Mouse (Mus musculus) G1E (cell line): ENCODE results near the gene Cyp2j5. TPM values are rescaled to one million over a fixed set of nuclear protein-coding genes. Genes with fewer than 3 reads are reported as not detected.
"Not testable (repeated sequence)": the region's sequence is repeated elsewhere in the genome, so short reads cannot be mapped to it uniquely, and the experiment has no call there.

Experiments used
- ATAC-seq: 2 replicates; pipeline ENCODE4 v1.8.0; 2016; ENCODE audit warnings: mild to moderate bottlenecking; ENCODE audit not compliant: insufficient number of reproducible peaks, poor library complexity, low FRiP score, severe bottlenecking; ENCODE audit errors: extremely low read depth
- DNase-seq: peaks from one replicate; pipeline ENCODE4 v3.0.0; 2012; ENCODE audit warnings: low spot score
- H3K27me3 ChIP-seq: 2 replicates; pipeline ENCODE4 v1.6.1; 2012; ENCODE audit warnings: mild to moderate bottlenecking, low read length, inconsistent platforms; ENCODE audit not compliant: insufficient read depth
- H3K36me3 ChIP-seq: replicated peaks from 2 replicates; pipeline ENCODE3; 2012; ENCODE audit warnings: mild to moderate bottlenecking, inconsistent platforms
- H3K4me1 ChIP-seq: 2 replicates; pipeline ENCODE4 v1.6.1; 2012; ENCODE audit warnings: low read depth, low read length, inconsistent platforms, mixed read lengths; ENCODE audit not compliant: insufficient read depth
- H3K4me3 ChIP-seq: 2 replicates; pipeline ENCODE4 v1.5.1; 2012; ENCODE audit warnings: low read depth, mild to moderate bottlenecking, inconsistent platforms, low read length, moderate library complexity, mixed read lengths
- H3K9me3 ChIP-seq: replicated peaks from 2 replicates; pipeline ENCODE4 v1.6.1; 2012; ENCODE audit warnings: inconsistent platforms
- CTCF ChIP-seq: IDR thresholded peaks from 2 replicates; pipeline ENCODE4 v1.5.1; 2012; ENCODE audit warnings: low read depth, low read length, inconsistent platforms, mixed read lengths
- GATA1 ChIP-seq: IDR thresholded peaks from 2 replicates; pipeline ENCODE4 v1.6.1; 2012; ENCODE audit warnings: borderline replicate concordance, low read length, inconsistent platforms, mixed read lengths
- GATA2 ChIP-seq: IDR thresholded peaks from 2 replicates; pipeline ENCODE4 v1.6.1; 2012; ENCODE audit warnings: low read depth, low read length, inconsistent platforms, borderline replicate concordance
- POLR2AphosphoS5 ChIP-seq: IDR thresholded peaks from 2 replicates; pipeline ENCODE4 v1.6.1; 2012; ENCODE audit warnings: low read depth, low read length, inconsistent platforms; ENCODE audit not compliant: insufficient replicate concordance
- TAL1 ChIP-seq: conservative IDR thresholded peaks from 2 replicates; pipeline ENCODE4 v1.6.1; 2012; ENCODE audit warnings: low read depth, low read length, inconsistent platforms, mixed read lengths
- polyA plus RNA-seq: library from polyadenylated mRNA; stranded (reverse); fragments of >175 nt; gene quantifications from 2 replicates; pipeline ENCODE4 v1.2.3, GENCODE M21; 2012
- total RNA-seq, 2 experiments: library from RNA; stranded (forward) in 1 of 2; stranded (reverse) in 1 of 2; fragments of 200-1000 nt in 1 of 2; fragments of >200 nt in 1 of 2; fragmentation: Nextera tagmentation in 1 of 2; gene quantifications; 2 replicates each; pipeline ENCODE4 v1.2.3; 2014 to 2017

Cyp2j5 gene
- total and polyA plus RNA-seq, 3 experiments, result not detected

DNA sequence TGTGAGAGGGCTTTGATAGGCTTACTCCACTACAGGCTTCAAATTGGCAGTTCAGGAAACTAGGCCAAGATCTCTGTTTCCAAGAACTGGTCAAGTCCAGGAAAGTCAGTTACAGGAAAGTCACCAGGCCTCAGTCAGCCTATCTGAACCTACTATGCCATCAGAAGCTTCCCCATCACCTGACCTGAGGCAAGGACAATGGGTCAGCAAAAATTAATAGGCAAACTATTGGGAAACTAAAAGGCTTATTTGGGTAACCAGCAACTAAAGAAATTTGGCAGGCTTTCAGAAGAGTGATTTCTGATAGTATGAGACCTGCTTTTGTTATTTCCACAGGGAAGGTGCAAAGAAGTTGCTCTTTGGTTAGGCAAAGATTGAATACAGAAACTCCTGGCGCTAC, 41.5 kb downstream of the Cyp2j5 start:
- TF ChIP-seq POLR2AphosphoS5 (no peak), TAL1 (no peak), CTCF (no peak), GATA2 (no peak), GATA1 (no peak)
- no peak for ATAC-seq
- H3K4me1 ChIP-seq, result no peaks in the 10 kb centered on the region
- no peak overlapping the region for H3K4me3 ChIP-seq
- no peak for DNase-seq
- no peaks in the 10 kb centered on the region for H3K36me3 ChIP-seq
- no peaks in the 10 kb centered on the region for H3K27me3 ChIP-seq
- H3K9me3 ChIP-seq, result peaks cover 4% of the 10 kb centered on the region; the same call in 1 of the 2 replicates

DNA sequence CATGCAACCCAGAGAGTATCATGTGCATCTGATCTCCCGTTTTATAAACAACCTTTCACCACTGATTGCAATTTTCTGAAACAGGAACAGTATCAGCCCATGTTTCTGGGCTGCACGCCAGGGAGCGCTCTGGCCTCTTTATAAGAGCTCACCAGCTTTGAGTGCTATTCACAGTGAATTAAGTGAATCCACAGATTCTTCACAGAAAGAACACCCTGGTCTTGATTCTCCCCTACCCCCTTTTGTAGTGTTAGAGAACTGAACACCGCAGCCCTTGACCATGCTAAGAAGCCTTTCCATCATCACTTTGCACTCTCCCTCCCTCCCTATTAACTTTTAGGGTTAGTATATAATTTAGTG, 72.2 kb downstream of the Cyp2j5 start:
- TF ChIP-seq CTCF (no peak), POLR2AphosphoS5 (no peak), GATA1 (no peak), GATA2 (no peak), TAL1 (no peak)
- no peaks in the 10 kb centered on the region for H3K27me3 ChIP-seq
- H3K4me3 ChIP-seq, result no peak overlapping the region
- no peaks in the 10 kb centered on the region for H3K36me3 ChIP-seq
- ATAC-seq, result no peak
- H3K4me1 ChIP-seq, result no peaks in the 10 kb centered on the region
- DNase-seq, result no peak
- peaks cover 3% of the 10 kb centered on the region; the same call in 1 of the 2 replicates for H3K9me3 ChIP-seq

DNA sequence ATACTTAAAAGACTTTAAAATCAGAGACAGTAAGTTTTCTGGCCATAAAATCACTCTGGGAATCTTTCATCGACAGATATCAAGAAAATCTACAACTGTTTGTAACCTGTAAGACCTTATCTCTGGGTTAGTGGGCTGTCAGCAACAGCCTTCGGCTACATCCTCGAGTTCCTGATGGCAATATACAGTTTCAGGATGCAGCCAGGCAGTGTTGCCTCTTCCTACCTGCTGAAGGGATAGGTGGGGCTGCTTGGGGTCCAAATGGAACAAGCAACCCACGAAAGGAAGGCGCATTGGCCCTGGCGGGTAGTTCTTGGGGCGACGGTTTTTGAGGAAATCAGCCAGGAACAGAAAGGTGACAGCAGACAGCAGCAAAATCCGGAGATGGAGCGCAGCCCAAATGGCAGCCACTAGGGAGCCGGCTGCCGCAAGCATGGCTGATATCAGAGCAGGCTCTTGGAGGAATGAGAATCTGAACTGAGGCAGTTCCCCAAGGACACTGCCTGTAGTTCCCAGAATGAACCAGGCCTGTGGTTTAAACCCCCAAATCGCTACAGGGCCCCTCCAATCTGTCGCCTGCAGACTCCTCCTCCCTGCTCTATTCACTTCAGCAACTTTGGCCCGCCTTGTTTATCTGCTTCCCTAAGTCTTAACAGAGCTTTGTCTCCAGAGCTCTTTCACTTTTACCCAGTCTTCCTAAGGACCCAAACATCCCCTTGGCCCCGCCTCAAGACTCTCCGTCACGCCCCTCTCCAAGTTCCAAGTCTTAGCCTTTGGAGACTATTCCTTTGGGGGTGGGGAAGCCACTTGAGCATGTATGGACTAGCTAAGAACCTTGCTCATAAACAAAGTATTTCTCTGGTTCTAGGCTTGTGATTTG, 72.8 kb downstream of the Cyp2j5 start, which contains the start of gene Cyp2j9:
Gene Cyp2j9, minus strand, starts transcription at position 668 of the 880 bp plus-strand sequence.
- Histone ChIP-seq H3K36me3 (no peaks in the 10 kb centered on the region), H3K9me3 (peaks cover 3% of the 10 kb centered on the region; the same call in 1 of the 2 replicates), H3K4me3 (no peak within 1 kb of the TSS), H3K27me3 (no peaks in the 10 kb centered on the region), H3K4me1 (no peaks in the 10 kb centered on the region)
- ATAC-seq (no peak), DNase-seq (no peak)
- TF ChIP-seq GATA2 (no peak), POLR2AphosphoS5 (no peak), GATA1 (no peak), CTCF (no peak), TAL1 (no peak)

DNA sequence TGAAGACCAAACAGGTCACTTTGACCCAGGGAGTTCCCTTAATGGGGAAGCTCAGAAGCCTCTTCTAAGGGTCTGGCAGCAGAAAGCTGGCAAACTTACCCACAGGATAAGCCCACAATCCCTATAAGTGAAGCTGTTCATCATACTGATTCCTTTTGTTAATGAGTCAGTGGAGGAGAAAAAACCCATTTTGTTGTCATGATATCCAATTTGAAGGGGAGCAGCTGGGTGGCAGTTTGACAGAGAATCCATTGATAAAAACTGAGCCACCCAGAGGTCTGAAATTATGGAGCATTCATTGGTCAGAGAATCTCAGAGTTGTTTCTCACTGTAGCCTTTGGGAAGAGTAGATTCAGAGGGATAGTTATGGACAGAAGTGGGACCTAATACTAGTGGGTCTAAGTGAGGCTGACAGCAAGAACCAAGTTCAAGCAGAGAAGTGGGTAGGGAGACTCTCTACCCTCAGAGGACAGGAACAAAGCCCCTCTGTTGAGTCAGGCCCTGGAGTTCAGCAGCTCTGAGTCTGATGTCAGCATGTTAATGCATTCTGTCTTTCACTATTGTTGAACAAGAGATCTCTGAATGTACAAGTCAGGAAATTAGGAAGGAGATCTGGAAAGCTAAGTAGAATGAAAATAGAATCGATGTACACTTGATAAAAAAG, 82.4 kb downstream of the Cyp2j5 start:
- ATAC-seq, result no peak
- H3K9me3 ChIP-seq, result peaks cover 5% of the 10 kb centered on the region
- H3K4me1 ChIP-seq, result no peaks in the 10 kb centered on the region
- TF ChIP-seq POLR2AphosphoS5, result no peak
- TF ChIP-seq TAL1, result no peak
- TF ChIP-seq CTCF, result no peak
- no peak for TF ChIP-seq GATA1
- no peak for TF ChIP-seq GATA2
- H3K36me3 ChIP-seq, result no peaks in the 10 kb centered on the region
- no peak overlapping the region for H3K4me3 ChIP-seq
- DNase-seq, result no peak
- H3K27me3 ChIP-seq, result no peaks in the 10 kb centered on the region

DNA sequence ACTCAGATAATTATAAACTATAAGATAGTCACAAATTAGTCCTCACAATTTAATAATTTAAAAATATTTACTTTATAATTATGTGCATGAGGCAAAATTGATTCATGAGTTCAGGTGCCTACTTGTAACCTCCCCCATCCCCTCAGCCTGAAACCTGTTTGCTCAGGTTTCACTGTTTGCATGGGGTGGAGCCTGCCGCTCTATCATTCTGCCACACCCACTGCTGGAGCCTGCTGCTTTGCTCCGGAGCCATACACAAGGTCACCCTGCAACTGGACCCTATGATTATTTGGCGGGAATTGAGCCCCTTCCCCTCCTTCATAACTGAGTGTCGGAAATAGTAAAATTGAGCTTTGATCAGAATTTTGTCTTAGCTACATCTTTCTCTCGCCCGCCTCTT, 83.6 kb downstream of the Cyp2j5 start:
- H3K4me3 ChIP-seq, ATAC-seq, H3K9me3 ChIP-seq, H3K4me1 ChIP-seq, DNase-seq, H3K36me3 ChIP-seq, H3K27me3 ChIP-seq: not testable (repeated sequence)

Other genes with a start within 250 kb of the Cyp2j5 start
- gene Cyp2j8, start 156.8 kb downstream of the Cyp2j5 start, total RNA-seq (2014; fragmentation: Nextera tagmentation), result not detected in 2 replicates
- not detected in 2 replicates for gene Cyp2j8, start 156.8 kb downstream of the Cyp2j5 start, total RNA-seq (2017)
- not detected in 2 replicates for gene Cyp2j8, start 156.8 kb downstream of the Cyp2j5 start, polyA plus RNA-seq
- gene Cyp2j6, start 110.5 kb downstream of the Cyp2j5 start, total RNA-seq (2014; fragmentation: Nextera tagmentation), result not detected in 2 replicates
- gene Cyp2j6, start 110.5 kb downstream of the Cyp2j5 start, total RNA-seq (2017), result 0.06 and 0.16 TPM in 2 replicates
- gene Cyp2j6, start 110.5 kb downstream of the Cyp2j5 start, polyA plus RNA-seq, result not detected in 2 replicates
- gene Cyp2j9, start 72.6 kb downstream of the Cyp2j5 start, total RNA-seq (2014; fragmentation: Nextera tagmentation), result not detected in 2 replicates
- gene Cyp2j9, start 72.6 kb downstream of the Cyp2j5 start, total RNA-seq (2017), result not detected in 2 replicates
- not detected in 2 replicates for gene Cyp2j9, start 72.6 kb downstream of the Cyp2j5 start, polyA plus RNA-seq
- not detected in 2 replicates for gene Gm12695, start 121.0 kb upstream of the Cyp2j5 start, total RNA-seq (2014; fragmentation: Nextera tagmentation)
- gene Gm12695, start 121.0 kb upstream of the Cyp2j5 start, total RNA-seq (2017), result not detected in 2 replicates
- not detected in 2 replicates for gene Gm12695, start 121.0 kb upstream of the Cyp2j5 start, polyA plus RNA-seq